Mouse (Mus musculus) embryonic facial prominence, embryonic 11.5 days (tissue): Measurements from ENCODE around the gene Dgcr8. TPM values are rescaled to one million over a fixed set of nuclear protein-coding genes. Genes with fewer than 3 reads are reported as not detected.
A peak's percentile ranks its signal among the peaks of the same experiment; 100 is the strongest.

Source experiments
- ATAC-seq: fragments of 200-750 bp; cut with Nextera tagmentation; replicated peaks from 2 replicates; pipeline ENCODE4 v1.8.0; 2017; ENCODE audit warnings: low read depth; ENCODE audit not compliant: insufficient number of reproducible peaks, low FRiP score, low TSS enrichment
- DNase-seq: peaks from one replicate; pipeline ENCODE4 v3.0.0-alpha.2; 2015; ENCODE audit warnings: low spot score
- H3K27ac ChIP-seq: fragments of 300-500 bp; sonication (generic); replicated peaks from 2 replicates; pipeline ENCODE4 v1.5.1; 2014; ENCODE audit warnings: mild to moderate bottlenecking, low read depth, low read length, control low read depth
- H3K27me3 ChIP-seq: fragments of 300-500 bp; sonication (generic); 2 replicates; pipeline ENCODE4 v1.6.1; 2014; ENCODE audit warnings: mild to moderate bottlenecking, low read length, moderate library complexity, mixed read lengths; ENCODE audit not compliant: control insufficient read depth, insufficient read depth
- H3K36me3 ChIP-seq: fragments of 300-500 bp; sonication (generic); replicated peaks from 2 replicates; pipeline ENCODE4 v1.6.1; 2014; ENCODE audit warnings: low read depth, mild to moderate bottlenecking, low read length, moderate library complexity, mixed read lengths; ENCODE audit not compliant: control insufficient read depth, insufficient read depth
- H3K4me1 ChIP-seq: fragments of 300-500 bp; sonication (generic); 2 replicates; pipeline ENCODE4 v1.6.1; 2014; ENCODE audit warnings: low read length, mixed read lengths; ENCODE audit not compliant: control insufficient read depth, insufficient read depth
- H3K4me2 ChIP-seq: fragments of 300-500 bp; sonication (generic); 2 replicates; pipeline ENCODE4 v1.6.1; 2014; ENCODE audit warnings: low read depth, mild to moderate bottlenecking, control low read depth, low read length, moderate library complexity
- H3K4me3 ChIP-seq: fragments of 300-500 bp; sonication (generic); 2 replicates; pipeline ENCODE4 v1.5.1; 2014; ENCODE audit warnings: low read depth, low read length, control low read depth
- H3K9ac ChIP-seq: fragments of 300-500 bp; sonication (generic); replicated peaks from 2 replicates; pipeline ENCODE4 v1.6.1; 2014; ENCODE audit warnings: mild to moderate bottlenecking, control low read depth, low read length
- H3K9me3 ChIP-seq: fragments of 300-500 bp; sonication (generic); replicated peaks from 2 replicates; pipeline ENCODE4 v1.6.1; 2016; ENCODE audit warnings: mild to moderate bottlenecking, low read length, inconsistent platforms, mixed read lengths; ENCODE audit not compliant: control insufficient read depth
- WGBS: fragments of 180-500 bp; shearing (Covaris S2); extraction: QIAGEN DNeasy Blood & Tissue Kit; methylation state at CpG from one replicate; pipeline ENCODE4 v1.1.7; 2014; 5-methylcytosine and 5-hydroxymethylcytosine counted together
- polyA plus RNA-seq: library from polyadenylated mRNA; unstranded; fragments of >200 nt; fragmentation: Nextera tagmentation; extraction: Ambion mirVana; gene quantifications from 2 replicates; pipeline ENCODE4 v1.2.1, GENCODE M21; 2014

Dgcr8 gene
- polyA plus RNA-seq, 1 experiment from 2014 or later: 32.2 TPM

- H3K4me3 ChIP-seq: no peak overlapping the region
- no peaks in the 10 kb centered on the region for H3K9me3 ChIP-seq
- no peak for ATAC-seq
- 93% methylated on average over 20 of the region's 20 CpGs for WGBS
- no peak overlapping the region for H3K9ac ChIP-seq
- no peak for DNase-seq
- no peaks in the 10 kb centered on the region; the same call in 1 of the 2 replicates for H3K36me3 ChIP-seq
- H3K4me1 ChIP-seq: no peaks in the 10 kb centered on the region
- H3K4me2 ChIP-seq: no peak overlapping the region
- no peak overlapping the region for H3K27ac ChIP-seq
- H3K27me3 ChIP-seq: no peaks in the 10 kb centered on the region
These were observed 61.1 kb downstream of the Dgcr8 start for GRCm38 (mm10) chr16:18227897-18228422.

DNA sequence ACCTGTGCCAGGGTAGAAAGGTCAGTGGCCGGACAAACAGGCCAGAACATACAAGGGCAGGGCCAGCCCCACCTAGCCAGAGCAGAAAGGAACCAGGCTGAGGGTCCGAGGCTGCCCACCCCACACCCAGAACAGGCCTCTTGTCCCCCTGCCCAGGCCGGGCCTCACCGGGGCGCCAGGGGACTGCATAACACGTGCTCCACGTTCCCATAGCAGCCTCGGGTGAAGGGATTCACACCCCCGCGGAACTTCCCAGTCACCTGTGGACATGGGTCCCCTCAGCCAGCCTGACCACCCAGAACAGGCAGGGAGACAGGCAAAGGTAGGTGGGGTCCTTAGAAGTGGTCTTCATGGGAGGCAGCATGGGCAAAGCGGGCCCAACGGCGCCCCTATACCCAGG lies 61.9 kb downstream of the Dgcr8 start:
- no peaks in the 10 kb centered on the region for H3K4me1 ChIP-seq
- ATAC-seq: no peak
- no peak overlapping the region for H3K27ac ChIP-seq
- no peaks in the 10 kb centered on the region for H3K9me3 ChIP-seq
- H3K4me3 ChIP-seq: no peak overlapping the region
- H3K27me3 ChIP-seq: no peaks in the 10 kb centered on the region
- no peak overlapping the region for H3K9ac ChIP-seq
- H3K36me3 ChIP-seq: no peaks in the 10 kb centered on the region; the same call in 1 of the 2 replicates
- 93% methylated on average over 13 of the region's 13 CpGs for WGBS
- H3K4me2 ChIP-seq: no peak overlapping the region
- no peak for DNase-seq

GRCm38 (mm10) chr16:18222188-18222587 lies 66.9 kb downstream of the Dgcr8 start:
- DNase-seq: no peak
- Histone ChIP-seq H3K36me3 (no peaks in the 10 kb centered on the region), H3K4me3 (no peak overlapping the region), H3K4me2 (no peak overlapping the region), H3K27ac (no peak overlapping the region), H3K9ac (no peak overlapping the region), H3K27me3 (no peaks in the 10 kb centered on the region), H3K9me3 (no peaks in the 10 kb centered on the region), H3K4me1 (peaks cover 2% of the 10 kb centered on the region; the same call in 1 of the 2 replicates)
- 83% methylated on average over 11 of the region's 11 CpGs for WGBS
- ATAC-seq: no peak

DNA sequence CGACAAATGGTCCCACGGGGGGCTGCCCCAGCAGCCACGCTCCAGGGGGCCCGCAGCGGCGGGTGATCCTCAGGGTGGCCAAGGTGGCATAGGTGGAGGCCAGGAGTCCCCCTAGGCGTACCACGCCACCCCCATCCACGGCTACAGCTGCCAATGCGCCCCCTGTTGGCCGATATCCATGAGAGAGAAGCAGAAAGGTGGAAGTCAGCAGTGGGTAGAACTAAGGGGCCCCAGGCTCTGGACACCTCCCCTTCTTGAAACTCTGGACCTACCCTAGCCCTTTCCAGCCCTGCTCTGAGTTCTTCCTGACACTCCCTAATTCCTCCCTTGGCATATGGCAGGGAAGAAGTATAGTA lies 67.5 kb downstream of the Dgcr8 start:
- Histone ChIP-seq H3K27me3 (no peaks in the 10 kb centered on the region), H3K4me3 (no peak overlapping the region), H3K9me3 (no peaks in the 10 kb centered on the region), H3K9ac (no peak overlapping the region), H3K36me3 (no peaks in the 10 kb centered on the region), H3K4me1 (peaks cover 2% of the 10 kb centered on the region; the same call in 1 of the 2 replicates), H3K27ac (no peak overlapping the region), H3K4me2 (no peak overlapping the region)
- 78% methylated on average over 11 of the region's 11 CpGs for WGBS
- ATAC-seq (no peak), DNase-seq (no peak)

DNA sequence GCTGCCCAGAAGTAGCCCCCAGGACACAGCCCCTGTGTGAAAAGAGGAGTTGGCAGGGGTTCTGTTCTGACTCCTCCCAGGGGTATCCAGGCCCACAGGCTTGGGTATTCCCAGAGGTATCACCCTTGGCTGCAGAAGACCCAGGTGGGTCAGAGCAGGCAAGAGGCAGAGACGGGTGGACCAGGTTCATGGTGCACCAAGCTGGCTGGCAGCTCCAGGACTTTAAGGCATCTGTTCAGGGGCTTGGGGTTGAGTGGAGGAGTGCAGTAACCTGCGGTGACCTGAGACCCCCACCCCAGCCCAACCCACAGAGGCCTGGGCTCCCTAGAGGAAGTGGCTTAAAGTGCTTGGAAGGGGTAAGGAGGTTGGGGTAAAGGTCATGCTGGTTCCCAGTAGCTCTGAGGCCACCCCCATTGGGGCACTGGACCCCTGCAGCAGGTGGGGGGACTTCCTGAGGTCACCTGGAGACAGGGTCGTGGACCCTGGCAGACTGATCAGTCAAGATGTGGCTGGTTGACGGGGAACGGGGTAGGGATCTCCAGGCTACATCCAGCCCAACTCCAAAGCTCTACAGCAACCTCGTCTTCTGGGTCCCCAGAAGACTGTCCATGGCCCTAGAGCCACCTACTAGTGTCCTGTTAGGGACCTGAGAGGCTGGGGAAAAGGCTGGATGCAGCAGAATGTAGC lies 68.0 kb downstream of the Dgcr8 start:
- 85% methylated on average over 6 of the region's 6 CpGs for WGBS
- Histone ChIP-seq H3K27ac (no peak overlapping the region), H3K27me3 (no peaks in the 10 kb centered on the region), H3K9ac (no peak overlapping the region), H3K4me3 (no peak overlapping the region), H3K4me2 (no peak overlapping the region), H3K36me3 (no peaks in the 10 kb centered on the region), H3K9me3 (no peaks in the 10 kb centered on the region), H3K4me1 (peaks cover 2% of the 10 kb centered on the region; the same call in 1 of the 2 replicates)
- DNase-seq: no peak
- no peak for ATAC-seq

GRCm38 (mm10) chr16:18220001-18220400 lies 69.0 kb downstream of the Dgcr8 start:
- DNase-seq (peak; percentile 29), ATAC-seq (peak; percentile 25; the same call in 1 of the 2 replicates)
- Histone ChIP-seq H3K27ac (no peak overlapping the region), H3K4me2 (no peak overlapping the region), H3K27me3 (no peaks in the 10 kb centered on the region), H3K4me1 (peaks cover 2% of the 10 kb centered on the region; the same call in 1 of the 2 replicates), H3K9me3 (no peaks in the 10 kb centered on the region), H3K9ac (no peak overlapping the region), H3K4me3 (no peak overlapping the region), H3K36me3 (no peaks in the 10 kb centered on the region)
- WGBS: 69% methylated on average over 8 of the region's 8 CpGs

DNA sequence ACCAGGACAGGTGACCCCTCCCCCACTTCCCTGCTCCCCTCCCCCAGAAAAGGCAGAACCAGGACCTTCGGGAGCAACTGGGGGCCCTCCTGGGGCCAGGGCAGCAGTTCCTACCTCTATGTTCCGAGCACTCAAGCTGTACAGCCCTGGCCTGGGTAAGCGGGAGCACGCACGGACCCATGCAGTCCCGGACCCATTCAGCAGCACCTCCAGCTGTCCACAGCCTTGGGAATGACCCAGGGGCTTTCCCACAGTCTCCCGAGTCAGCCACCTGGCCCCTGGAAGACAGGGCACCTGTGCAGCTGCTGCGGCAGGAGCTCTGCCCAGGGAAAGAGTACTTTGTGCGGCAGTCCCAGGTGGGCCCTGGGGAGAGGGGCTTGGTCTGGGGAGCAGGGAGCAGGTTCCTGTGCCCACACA lies 70.5 kb downstream of the Dgcr8 start:
- no peak overlapping the region for H3K9ac ChIP-seq
- DNase-seq (no peak), ATAC-seq (no peak)
- no peak overlapping the region for H3K4me3 ChIP-seq
- H3K27ac ChIP-seq: no peak overlapping the region
- no peaks in the 10 kb centered on the region for H3K36me3 ChIP-seq
- H3K9me3 ChIP-seq: no peaks in the 10 kb centered on the region
- H3K4me1 ChIP-seq: peaks cover 2% of the 10 kb centered on the region; the same call in 1 of the 2 replicates
- H3K27me3 ChIP-seq: no peaks in the 10 kb centered on the region
- WGBS: 76% methylated on average over 9 of the region's 9 CpGs
- H3K4me2 ChIP-seq: no peak overlapping the region

- Histone ChIP-seq H3K4me1 (peaks cover 2% of the 10 kb centered on the region; the same call in 1 of the 2 replicates), H3K4me3 (no peak within 1 kb of the TSS), H3K27ac (no peak within 1 kb of the TSS), H3K27me3 (no peaks in the 10 kb centered on the region), H3K9ac (no peak within 1 kb of the TSS), H3K9me3 (no peaks in the 10 kb centered on the region), H3K36me3 (no peaks in the 10 kb centered on the region), H3K4me2 (no peak within 1 kb of the TSS)
- WGBS: 74% methylated on average over 4 of the region's 4 CpGs
- ATAC-seq (no peak), DNase-seq (no peak)
These were observed 71.5 kb downstream of the Dgcr8 start, which contains the start of gene Ccdc188 for GRCm38 (mm10) chr16:18217579-18217978. Gene Ccdc188, plus strand, starts transcription at chr16:18217879.
